Mouse (Mus musculus) CH12.LX (cell line): Measurements from ENCODE around the gene Pusl1. TPM values are rescaled to one million over a fixed set of nuclear protein-coding genes. Genes with fewer than 3 reads are reported as not detected.

Experiments
- DNase-seq: peaks from one replicate; pipeline ENCODE4 v3.0.0-alpha.2; 2013; ENCODE audit errors: extremely low read depth
- H3K27ac ChIP-seq: 2 replicates; pipeline ENCODE4 v1.5.1; 2012; ENCODE audit warnings: low read depth, mild to moderate bottlenecking, control low read depth, moderate library complexity; ENCODE audit not compliant: insufficient read depth
- H3K27me3 ChIP-seq: replicated peaks from 2 replicates; pipeline ENCODE3; 2012; ENCODE audit warnings: inconsistent platforms
- H3K36me3 ChIP-seq, 2 experiments: replicated peaks in 1 of 2; 2 replicates each; pipeline versions ENCODE3 to v1.6.1; 2012; ENCODE audit warnings: inconsistent platforms in 1 of 2, low read length in 1 of 2, mild to moderate bottlenecking in 1 of 2, mixed read lengths in 1 of 2, moderate library complexity in 1 of 2; ENCODE audit not compliant: control insufficient read depth in 1 of 2, insufficient read depth in 1 of 2
- H3K4me1 ChIP-seq, 2 experiments: 2 replicates each; pipeline ENCODE4 v1.6.1; 2012; ENCODE audit warnings: inconsistent platforms in 1 of 2, moderate library complexity in 1 of 2; ENCODE audit not compliant: insufficient read depth in 2 of 2, control insufficient read depth in 1 of 2
- H3K4me2 ChIP-seq: 2 replicates; pipeline ENCODE4 v1.6.1; 2012; ENCODE audit warnings: low read depth, mild to moderate bottlenecking, control low read depth; ENCODE audit not compliant: poor library complexity, insufficient read depth, severe bottlenecking
- H3K4me3 ChIP-seq, 3 experiments: fragments of 150-350 bp in 1 of 3; sonication (generic) in 1 of 3; replicated peaks in 1 of 3; 2 replicates each; pipeline versions ENCODE3 to v1.5.1; 2011 to 2012; ENCODE audit warnings: low read depth in 2 of 3, low read length in 2 of 3, mild to moderate bottlenecking in 2 of 3, moderate library complexity in 2 of 3, control low read depth in 1 of 3, improper control_type of control experiment in 1 of 3, inconsistent platforms in 1 of 3, mixed read lengths in 1 of 3; ENCODE audit not compliant: poor library complexity in 1 of 3
- H3K79me2 ChIP-seq: replicated peaks from 2 replicates; pipeline ENCODE4 v1.6.1; 2012; ENCODE audit warnings: mild to moderate bottlenecking, moderate library complexity; ENCODE audit not compliant: control insufficient read depth, poor library complexity, insufficient read depth, severe bottlenecking; ENCODE audit errors: extremely low read depth
- H3K9ac ChIP-seq: 2 replicates; pipeline ENCODE4 v1.6.1; 2012; ENCODE audit warnings: low read depth, mild to moderate bottlenecking, control low read depth, moderate library complexity; ENCODE audit not compliant: insufficient read depth
- H3K9me3 ChIP-seq: replicated peaks from 2 replicates; pipeline ENCODE3; 2012; ENCODE audit warnings: low read length, inconsistent platforms, mixed read lengths
- E2F4 ChIP-seq: IDR thresholded peaks from 2 replicates; pipeline ENCODE4 v1.6.1; 2011; ENCODE audit warnings: low read depth, low read length, improper control_type of control experiment; ENCODE audit not compliant: insufficient replicate concordance
- ELF1 ChIP-seq: IDR thresholded peaks from 2 replicates; pipeline ENCODE4 v1.6.1; 2014; ENCODE audit warnings: low read depth, mild to moderate bottlenecking, inconsistent platforms, low read length, improper control_type of control experiment
- ETS1 ChIP-seq: conservative IDR thresholded peaks from 2 replicates; pipeline ENCODE4 v1.6.1; 2012; ENCODE audit warnings: low read depth, mild to moderate bottlenecking, inconsistent platforms, low read length, improper control_type of control experiment, moderate library complexity
- KAT2A ChIP-seq: IDR thresholded peaks from 2 replicates; pipeline ENCODE4 v1.6.1; 2012; ENCODE audit warnings: low read length, improper control_type of control experiment, inconsistent platforms; ENCODE audit not compliant: insufficient replicate concordance
- MAFK ChIP-seq: IDR thresholded peaks from 2 replicates; pipeline ENCODE4 v1.6.1; 2011; ENCODE audit warnings: low read length, improper control_type of control experiment; ENCODE audit not compliant: insufficient replicate concordance
- MAZ ChIP-seq: IDR thresholded peaks from 2 replicates; pipeline ENCODE4 v1.6.1; 2012; ENCODE audit warnings: low read depth, mild to moderate bottlenecking, inconsistent platforms, low read length, improper control_type of control experiment, moderate library complexity
- NRF1 ChIP-seq: IDR thresholded peaks from 2 replicates; pipeline ENCODE4 v1.6.1; 2014; ENCODE audit warnings: low read depth, mild to moderate bottlenecking, inconsistent platforms, low read length, improper control_type of control experiment, moderate library complexity
- POLR2A ChIP-seq: IDR thresholded peaks from 2 replicates; pipeline ENCODE4 v1.6.1; 2011; ENCODE audit warnings: low read depth, mild to moderate bottlenecking, improper control_type of control experiment, low read length
- POLR2AphosphoS2 ChIP-seq: IDR thresholded peaks from 2 replicates; pipeline ENCODE4 v1.6.1; 2011; ENCODE audit warnings: low read depth, low read length, improper control_type of control experiment
- RCOR1 ChIP-seq: conservative IDR thresholded peaks from 2 replicates; pipeline ENCODE4 v1.6.1; 2012; ENCODE audit warnings: low read depth, mild to moderate bottlenecking, inconsistent platforms, low read length, improper control_type of control experiment
- SIN3A ChIP-seq: IDR thresholded peaks from 2 replicates; pipeline ENCODE4 v1.6.1; 2012; ENCODE audit warnings: low read length, improper control_type of control experiment, inconsistent platforms
- SMC3 ChIP-seq: IDR thresholded peaks from 2 replicates; pipeline ENCODE4 v1.6.1; 2011; ENCODE audit warnings: low read depth, low read length, improper control_type of control experiment
- TBP ChIP-seq: conservative IDR thresholded peaks from 2 replicates; pipeline ENCODE4 v1.6.1; 2011; ENCODE audit warnings: low read depth, low read length, improper control_type of control experiment
- USF1 ChIP-seq: IDR thresholded peaks from 2 replicates; pipeline ENCODE4 v1.6.1; 2014; ENCODE audit warnings: low read depth, mild to moderate bottlenecking, inconsistent platforms, low read length, improper control_type of control experiment
- ZC3H11A ChIP-seq: IDR thresholded peaks from 2 replicates; pipeline ENCODE4 v1.6.1; 2012; ENCODE audit warnings: low read depth, mild to moderate bottlenecking, inconsistent platforms, low read length, improper control_type of control experiment
- ZKSCAN1 ChIP-seq: IDR thresholded peaks from 2 replicates; pipeline ENCODE4 v1.6.1; 2012; ENCODE audit warnings: low read depth, inconsistent platforms, low read length, improper control_type of control experiment, borderline replicate concordance
- ZNF384 ChIP-seq: IDR thresholded peaks from 2 replicates; pipeline ENCODE4 v1.6.1; 2012; ENCODE audit warnings: low read depth, low read length, improper control_type of control experiment, inconsistent platforms
- dilution Hi-C: fragments of 300-500 bp; cut with MboI; formaldehyde crosslinking; loops from 2 replicates; pipeline ENCODE4 v1.14.3; 2020; ENCODE audit warnings: low sequenced_read_pairs; ENCODE audit not compliant: extremely low pct_unique_long_range_greater_than_20kb, extremely low pct_ligation_motif_present
- in situ Hi-C: fragments of 300-500 bp; cut with MboI; formaldehyde crosslinking; loops from 3 replicates; pipeline ENCODE4 v1.14.3; 2019; ENCODE audit warnings: low sequenced_read_pairs, low pct_ligation_motif_present, low pct_unique_long_range_greater_than_20kb, mixed read lengths
- polyA plus RNA-seq: library from polyadenylated mRNA; unstranded; fragments of >175 nt; gene quantifications from 2 replicates; pipeline ENCODE4 v1.2.1, GENCODE M21; 2012; ENCODE audit warnings: low read depth; ENCODE audit not compliant: insufficient read length
- total RNA-seq, 2 experiments: library from RNA; depleted of rRNA; stranded (reverse); fragments of 300-350 nt in 1 of 2; fragments of >200 nt in 1 of 2; gene quantifications; 2 replicates each; pipeline ENCODE4 v1.2.3; 2012 to 2014

The Pusl1 gene
- total and polyA plus RNA-seq, 3 experiments = 32.1 to 45.7 (median 37.5) TPM

GRCm38 (mm10) chr4:155856881-155857280 lies 34.7 kb downstream of the Pusl1 start:
- H3K4me1 ChIP-seq = peaks cover 5 to 12% of the 10 kb centered on the region in 2 experiments
- TF ChIP-seq ZKSCAN1 (no peak), POLR2AphosphoS2 (no peak), RCOR1 (no peak), SIN3A (no peak), ELF1 (no peak), SMC3 (no peak)
- no peak overlapping the region for H3K9ac ChIP-seq
- peaks cover 79 to 96% of the 10 kb centered on the region in 2 experiments for H3K36me3 ChIP-seq
- no peak overlapping the region for H3K27ac ChIP-seq
- DNase-seq = no peak
- H3K4me2 ChIP-seq = no peak overlapping the region
- in situ Hi-C loops = no loop called here
- H3K9me3 ChIP-seq = no peaks in the 10 kb centered on the region
- no peak overlapping the region for H3K4me3 ChIP-seq
- dilution Hi-C loops = no loop called here
- H3K27me3 ChIP-seq = no peaks in the 10 kb centered on the region
- H3K79me2 ChIP-seq = no peaks in the 10 kb centered on the region

DNA sequence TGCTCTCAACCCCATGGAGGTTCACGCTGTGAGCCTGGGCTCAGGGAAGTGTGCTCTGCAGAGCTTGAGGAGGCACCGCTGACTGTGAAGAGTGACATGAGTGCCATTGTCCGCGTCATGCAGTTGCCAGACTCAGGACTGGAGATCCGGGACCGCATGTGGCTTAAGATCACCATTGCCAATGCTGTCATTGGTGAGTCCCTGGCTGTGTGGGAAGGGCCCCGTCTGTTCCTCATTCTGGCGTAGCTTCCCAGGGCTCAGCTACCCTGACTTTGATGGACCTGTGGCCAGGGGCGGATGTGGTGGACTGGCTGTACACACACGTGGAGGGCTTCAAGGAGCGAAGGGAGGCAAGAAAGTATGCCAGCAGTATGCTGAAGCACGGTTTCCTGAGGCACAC lies 35.5 kb downstream of the Pusl1 start:
- H3K4me1 ChIP-seq = peaks cover 12 to 21% of the 10 kb centered on the region in 2 experiments
- H3K9me3 ChIP-seq = no peaks in the 10 kb centered on the region
- peaks cover 71 to 94% of the 10 kb centered on the region in 2 experiments for H3K36me3 ChIP-seq
- TF ChIP-seq USF1 = no peak
- TF ChIP-seq KAT2A = no peak
- no peak for TF ChIP-seq POLR2A
- no peak for TF ChIP-seq TBP
- no peak for TF ChIP-seq MAFK
- no peak for TF ChIP-seq ZNF384
- TF ChIP-seq ZC3H11A = no peak
- no peak for TF ChIP-seq ETS1
- no peak for TF ChIP-seq SIN3A
- TF ChIP-seq NRF1 = no peak
- no peaks in the 10 kb centered on the region for H3K27me3 ChIP-seq
- peaks cover 4% of the 10 kb centered on the region; the same call in 1 of the 2 replicates for H3K79me2 ChIP-seq
- H3K27ac ChIP-seq = no peak overlapping the region
- DNase-seq = no peak
- no peak overlapping the region for H3K4me3 ChIP-seq
- no peak overlapping the region for H3K4me2 ChIP-seq
- in situ Hi-C loops = no loop called here
- dilution Hi-C loops = no loop called here
- H3K9ac ChIP-seq = no peak overlapping the region

- in situ Hi-C loops = no loop called here
- Histone ChIP-seq H3K9me3 (no peaks in the 10 kb centered on the region), H3K27me3 (no peaks in the 10 kb centered on the region), H3K27ac (no peak overlapping the region), H3K9ac (no peak overlapping the region), H3K36me3 (peaks cover 60 to 90% of the 10 kb centered on the region in 2 experiments), H3K4me3 (no peak overlapping the region), H3K79me2 (peaks cover 4% of the 10 kb centered on the region; the same call in 1 of the 2 replicates), H3K4me2 (no peak overlapping the region), H3K4me1 (peaks cover 14 to 31% of the 10 kb centered on the region in 2 experiments)
- TF ChIP-seq MAZ = no peak
- no peak for TF ChIP-seq E2F4
- no peak for DNase-seq
- dilution Hi-C loops = no loop called here
Measured at GRCm38 (mm10) chr4:155854991-155855390, 36.6 kb downstream of the Pusl1 start.
